8 mouse cellular contexts compared by ENCODE assay signal in the genomic region with DNA sequence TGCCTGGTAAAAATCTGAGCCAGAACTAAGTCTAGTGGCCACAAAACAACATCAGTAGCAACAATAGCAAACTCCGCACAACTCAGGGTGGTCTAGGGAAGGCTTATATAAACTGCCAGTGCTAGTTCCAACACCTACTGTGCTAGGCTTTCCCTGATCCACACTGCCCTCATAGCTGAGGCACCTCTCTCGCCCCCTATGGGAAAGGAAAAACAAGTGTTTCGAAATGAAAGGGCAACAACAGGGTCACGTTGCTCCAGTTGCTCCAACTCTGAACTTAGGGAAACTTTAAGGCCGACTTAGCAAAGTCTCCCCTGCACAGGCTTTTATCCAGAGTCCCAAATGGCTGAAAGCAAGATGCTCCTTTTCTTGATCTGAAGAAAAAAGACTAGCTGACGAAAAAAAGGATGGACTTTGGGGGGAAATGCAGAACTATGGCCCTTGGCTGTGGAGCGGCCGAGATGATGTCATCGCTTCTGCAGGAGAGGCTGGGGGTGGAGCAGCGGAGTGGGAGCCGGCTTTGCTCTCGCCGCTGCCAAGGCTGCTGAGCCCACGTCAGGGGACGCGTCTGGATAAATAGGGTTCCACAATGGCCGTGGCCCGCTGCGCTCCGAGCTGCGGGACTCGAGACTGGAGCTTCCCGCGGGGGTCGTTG. TPM values are rescaled to one million over a fixed set of nuclear protein-coding genes. Genes with fewer than 3 reads are reported as not detected.
DNase-seq lines count a peak whose midpoint lies in the region; ATAC-seq and TF ChIP-seq lines count a peak whose summit lies in the region.

A gene (plus strand): TSS at position 532 of the 655 bp plus-strand sequence.

- peaks cover 7% of the 10 kb centered on the region for H3K27me3 ChIP-seq in spleen, adult 2 months (ENCODE audit: control insufficient read depth, insufficient read depth, low read length)
- no peaks in the 10 kb centered on the region for H3K27me3 ChIP-seq in intestine, embryonic 16.5 days (replicated peaks; ENCODE audit: control insufficient read depth, insufficient read depth, low read length)
- H3K27me3 ChIP-seq in liver, postnatal 0 days (ENCODE audit: insufficient read depth, low read length), result peaks cover 17% of the 10 kb centered on the region
- peaks cover 29% of the 10 kb centered on the region for H3K27me3 ChIP-seq in neural tube, embryonic 13.5 days

- no peak within 1 kb of the TSS for H3K27ac ChIP-seq in spleen, adult 2 months (ENCODE audit: insufficient read depth, low read length)
- no peak within 1 kb of the TSS for H3K27ac ChIP-seq in intestine, embryonic 16.5 days (ENCODE audit: low read length)
- H3K27ac ChIP-seq in liver, postnatal 0 days (ENCODE audit: low read depth), result peak within 1 kb of the TSS; percentile 67
- peak within 1 kb of the TSS; percentile 14; the same call in 1 of the 2 replicates for H3K27ac ChIP-seq in neural tube, embryonic 13.5 days (replicated peaks)

- WGBS in spleen, adult 2 months, result 7% methylated on average over 25 of the region's 25 CpGs
- 5% methylated on average over 25 of the region's 25 CpGs for WGBS in intestine, embryonic 16.5 days
- 4% methylated on average over 25 of the region's 25 CpGs for WGBS in liver, postnatal 0 days (ENCODE audit: insufficient replicate concordance)
- WGBS in neural tube, embryonic 13.5 days, result 3% methylated on average over 25 of the region's 25 CpGs

- H3K4me1 ChIP-seq in spleen, adult 2 months (ENCODE audit: control insufficient read depth, insufficient read depth, insufficient read length), result no peaks in the 10 kb centered on the region; the same call in 1 of the 2 replicates
- 0 out of 2 replicates have a peak, but pooled peaks cover 4% of the 10 kb centered on the region for H3K4me1 ChIP-seq in intestine, embryonic 16.5 days (ENCODE audit: control insufficient read depth, insufficient read depth, low read length)
- peaks cover 14% of the 10 kb centered on the region; the same call in 1 of the 2 replicates for H3K4me1 ChIP-seq in liver, postnatal 0 days (ENCODE audit: insufficient read depth)
- peaks cover 28% of the 10 kb centered on the region for H3K4me1 ChIP-seq in neural tube, embryonic 13.5 days (replicated peaks)

- TF ChIP-seq POLR2A in spleen, adult 2 months (IDR thresholded peaks at IDR 0.05; ENCODE audit: low read depth, low read length), result no peak

- no peak for TF ChIP-seq EP300 in liver, postnatal 0 days (IDR thresholded peaks at IDR 0.05; ENCODE audit: low read depth)

- TF ChIP-seq CTCF in spleen, adult 2 months (IDR thresholded peaks at IDR 0.05; ENCODE audit: extremely low read depth, insufficient read depth, insufficient read length, insufficient replicate concordance), result no peak
- peak; percentile 61 for TF ChIP-seq CTCF in liver, postnatal 0 days (IDR thresholded peaks at IDR 0.05; ENCODE audit: low read depth)

- peak within 1 kb of the TSS; percentile 95 for H3K4me2 ChIP-seq in intestine, embryonic 16.5 days (ENCODE audit: low read depth, low read length)
- peak within 1 kb of the TSS; percentile 89 for H3K4me2 ChIP-seq in liver, postnatal 0 days (ENCODE audit: low read depth, low read length)
- peak within 1 kb of the TSS; percentile 87 for H3K4me2 ChIP-seq in neural tube, embryonic 13.5 days

- H3K9me3 ChIP-seq in intestine, embryonic 16.5 days (ENCODE audit: control insufficient read depth, low read length), result no peaks in the 10 kb centered on the region
- H3K9me3 ChIP-seq in liver, postnatal 0 days (ENCODE audit: low read length), result no peaks in the 10 kb centered on the region
- no peaks in the 10 kb centered on the region for H3K9me3 ChIP-seq in neural tube, embryonic 13.5 days

- H3K36me3 ChIP-seq in spleen, adult 2 months (ENCODE audit: control insufficient read depth, insufficient read depth, low read length), result no peaks in the 10 kb centered on the region
- no peaks in the 10 kb centered on the region for H3K36me3 ChIP-seq in intestine, embryonic 16.5 days (ENCODE audit: control insufficient read depth, insufficient read depth, low read length)
- no peaks in the 10 kb centered on the region for H3K36me3 ChIP-seq in liver, postnatal 0 days (replicated peaks; ENCODE audit: insufficient read depth, low read length)
- H3K36me3 ChIP-seq in neural tube, embryonic 13.5 days, result no peaks in the 10 kb centered on the region

- ATAC-seq in intestine, embryonic 16.5 days, result peak; percentile 73
- ATAC-seq in liver, postnatal 0 days, result peak; percentile 81
- ATAC-seq in neural tube, embryonic 13.5 days (ENCODE audit: low read depth), result peak; percentile 58

- H3K9ac ChIP-seq in intestine, embryonic 16.5 days (ENCODE audit: low read depth, low read length), result peak within 1 kb of the TSS; percentile 57
- peak within 1 kb of the TSS; percentile 62 for H3K9ac ChIP-seq in liver, postnatal 0 days (replicated peaks)
- H3K9ac ChIP-seq in neural tube, embryonic 13.5 days, result peak within 1 kb of the TSS; percentile 74

- H3K4me3 ChIP-seq in spleen, adult 2 months (ENCODE audit: extremely low read depth, insufficient read depth, insufficient read length), result peak within 1 kb of the TSS; percentile 0; the same call in 1 of the 2 replicates
- peak within 1 kb of the TSS; percentile 54 for H3K4me3 ChIP-seq in intestine, embryonic 16.5 days (ENCODE audit: low read length)
- H3K4me3 ChIP-seq in liver, postnatal 0 days (ENCODE audit: low read depth, low read length), result peak within 1 kb of the TSS; percentile 54
- H3K4me3 ChIP-seq in neural tube, embryonic 13.5 days, result peak within 1 kb of the TSS; percentile 52

- no peak for DNase-seq in spleen, adult 2 months (ENCODE audit: low read depth in 1 of 2, low spot score in 2 of 2)
- no peak for DNase-seq in spleen, adult 12 weeks (ENCODE audit: low spot score)
- DNase-seq in embryo, embryonic 10.5 days (ENCODE audit: low spot score), result peak; percentile 71
- peak; percentile 95 for DNase-seq in heart, adult 11 months
- DNase-seq in liver, postnatal 0 days, result peak; percentile 63
- DNase-seq in yolk sac, embryonic 10.5 days (ENCODE audit: low spot score), result peak; percentile 42

RNA-seq across cellular contexts. Expression of the gene that starts here (rescaled TPM):
- 0.07 and 0.22 TPM in 2 replicates for polyA plus RNA-seq in spleen, adult 2 months (2012; rRNA removed)
- 0.34 and 0.40 TPM in 2 replicates for polyA plus RNA-seq in intestine, embryonic 16.5 days (2015; fragmentation: Nextera tagmentation; extraction: Ambion mirVana)
- polyA plus RNA-seq in liver, postnatal 0 days (2015; fragmentation: Nextera tagmentation; extraction: Ambion mirVana), result 0.69 and 1.0 TPM in 2 replicates
- 5.1 and 5.8 TPM in 2 replicates for polyA plus RNA-seq in neural tube, embryonic 13.5 days (2015; fragmentation: Nextera tagmentation; extraction: Ambion mirVana)

Comparison
In these comparisons a context has a peak if more than half of its experiments do, and no peak if none do; other contexts are left out.
1. Peak in ATAC-seq, H3K4me3 ChIP-seq, H3K9ac ChIP-seq and H3K4me2 ChIP-seq in intestine, embryonic 16.5 days; RNA of the gene not detected or under 1 TPM.
2. DNase-seq: peak in embryo, embryonic 10.5 days (single experiment), heart, adult 11 months (single experiment), liver, postnatal 0 days (single experiment) and yolk sac, embryonic 10.5 days (single experiment); none in spleen, adult 2 months (0 of 2) and spleen, adult 12 weeks (single experiment).
3. H3K27ac ChIP-seq: peak in liver, postnatal 0 days (single experiment) and neural tube, embryonic 13.5 days (single experiment); none in spleen, adult 2 months (single experiment) and intestine, embryonic 16.5 days (single experiment).
4. H3K4me3 ChIP-seq: peak in every context shown above with its lines; median percentile 54 in intestine, embryonic 16.5 days; 54 in liver, postnatal 0 days; 52 in neural tube, embryonic 13.5 days; 0 in spleen, adult 2 months.
5. Peak in every context shown above with its lines, with median percentiles within 50 percentile points of each other: ATAC-seq, H3K4me2 ChIP-seq and H3K9ac ChIP-seq.